Mouse (Mus musculus) layer of hippocampus, adult 11-12 months (tissue): ENCODE measurements at regions not wholly inside any gene's neighbourhood (a gene's known extent, or its start where the extent isn't known, plus 50 kb on each side); places are given as distances from the start of the nearest gene placed in this dataset.

Experiments
- DNase-seq: peaks from one replicate; pipeline ENCODE4 v3.0.0; 2022; ENCODE audit warnings: low spot score

GRCm38 (mm10) chr1:73538420-73538871 is 522.7 kb upstream of the Tnp1 start:
- no peak for DNase-seq

GRCm38 (mm10) chr1:73535726-73536265 is 520.1 kb upstream of the Tnp1 start:
- no peak for DNase-seq

- no peak for DNase-seq
These were observed 517.8 kb upstream of the Tnp1 start for GRCm38 (mm10) chr1:73533526-73533925.

GRCm38 (mm10) chr1:73532316-73532715 is 516.6 kb upstream of the Tnp1 start:
- DNase-seq = no peak

- DNase-seq = no peak
These were observed 516.1 kb upstream of the Tnp1 start for GRCm38 (mm10) chr1:73531831-73532230.

GRCm38 (mm10) chr1:73530326-73530725 is 514.6 kb upstream of the Tnp1 start:
- no peak for DNase-seq

GRCm38 (mm10) chr1:73528623-73529022 is 512.9 kb upstream of the Tnp1 start:
- DNase-seq = no peak

- no peak for DNase-seq
These were observed 500.7 kb upstream of the Tnp1 start for GRCm38 (mm10) chr1:73516441-73516840.

GRCm38 (mm10) chr1:73515781-73516180 is 500.1 kb upstream of the Tnp1 start:
- DNase-seq = no peak

- no peak for DNase-seq
These were observed 498.1 kb upstream of the Tnp1 start for GRCm38 (mm10) chr1:73513822-73514221.

- DNase-seq = no peak
These were observed 497.1 kb upstream of the Tnp1 start for GRCm38 (mm10) chr1:73512836-73513235.

GRCm38 (mm10) chr1:73507071-73507754 is 491.5 kb upstream of the Tnp1 start:
- DNase-seq = no peak

GRCm38 (mm10) chr1:73503611-73504010 is 487.9 kb upstream of the Tnp1 start:
- DNase-seq = no peak

- no peak for DNase-seq
These were observed 485.0 kb upstream of the Tnp1 start for GRCm38 (mm10) chr1:73500671-73501070.

GRCm38 (mm10) chr1:73495971-73496749 is 480.5 kb upstream of the Tnp1 start:
- DNase-seq = no peak

- DNase-seq = no peak
These were observed 466.2 kb upstream of the Tnp1 start for GRCm38 (mm10) chr1:73481956-73482355.

- DNase-seq = no peak
These were observed 463.7 kb upstream of the Tnp1 start for GRCm38 (mm10) chr1:73479349-73479920.

GRCm38 (mm10) chr1:73460598-73460997 is 444.9 kb upstream of the Tnp1 start:
- no peak for DNase-seq

GRCm38 (mm10) chr1:73459754-73460534 is 444.2 kb upstream of the Tnp1 start:
- DNase-seq = no peak

- no peak for DNase-seq
These were observed 441.6 kb upstream of the Tnp1 start for GRCm38 (mm10) chr1:73457261-73457660.

- DNase-seq = no peak
These were observed 440.8 kb upstream of the Tnp1 start for GRCm38 (mm10) chr1:73456359-73457062.
